ENCODE assay signal across 17 mouse cellular contexts in genomic region chr9:99021751-99022150, GRCm38 (mm10). TPM values are rescaled to one million over a fixed set of nuclear protein-coding genes. Genes with fewer than 3 reads are reported as not detected.
"Had no signal": no experiment of that assay in that cellular context is flagged by ENCODE, and none has a peak within 500 bp of the region (broad histone marks: within the 10 kb centered on the region; RNA-seq: fewer than 3 reads in every experiment).

No protein-coding gene starts in this region.

- ATAC-seq: midbrain, embryonic 16.5 days had no signal

- H3K4me1 ChIP-seq: limb, embryonic 10.5 days; liver, embryonic 15.5 days; megakaryocyte, embryonic 14.5 days; midbrain, embryonic 12.5 days had no signal

- H3K9me3 ChIP-seq: limb, embryonic 10.5 days; liver, embryonic 15.5 days; midbrain, embryonic 12.5 days had no signal

- H3K27me3 ChIP-seq: liver, embryonic 15.5 days; midbrain, embryonic 12.5 days had no signal

- H3K9ac ChIP-seq: liver, embryonic 15.5 days; lung, embryonic 14.5 days; midbrain, embryonic 12.5 days had no signal

- H3K36me3 ChIP-seq: limb, embryonic 10.5 days; liver, embryonic 15.5 days; midbrain, embryonic 12.5 days had no signal

- DNase-seq: kidney, adult 8-10 months; kidney, postnatal 36 days; lung, embryonic 14.5 days; lung, postnatal 14 days; thymus, adult 2 months; thymus, postnatal 25 days had no signal

- H3K4me3 ChIP-seq: limb, embryonic 10.5 days; liver, embryonic 15.5 days; megakaryocyte, embryonic 14.5 days; midbrain, embryonic 12.5 days had no signal

- H3K4me2 ChIP-seq: liver, embryonic 11.5 days; liver, embryonic 15.5 days; lung, embryonic 14.5 days; midbrain, embryonic 12.5 days had no signal

- H3K27ac ChIP-seq: kidney, postnatal 0 days; limb, embryonic 10.5 days; liver, embryonic 15.5 days; macrophage; midbrain, embryonic 12.5 days had no signal

RNA-seq across cellular contexts. Expression of gene Gm1123, which starts 13.8 kb away (rescaled TPM):
- total RNA-seq: layer of hippocampus, adult 18-20 months had no signal
- polyA plus RNA-seq: limb, embryonic 10.5 days; liver, embryonic 11.5 days; lung, embryonic 14.5 days; macrophage; midbrain, embryonic 12.5 days; neural tube, embryonic 14.5 days; urinary bladder, adult 2 months had no signal
